Mouse (Mus musculus) 3T3-L1 (cell line): Measurements from ENCODE around the gene Stra6l.

ENCODE experiments used
- DNase-seq: peaks from one replicate; pipeline ENCODE4 v3.0.0-alpha.2; 2015; ENCODE audit warnings: low read depth, low spot score

Stra6l gene

DNA sequence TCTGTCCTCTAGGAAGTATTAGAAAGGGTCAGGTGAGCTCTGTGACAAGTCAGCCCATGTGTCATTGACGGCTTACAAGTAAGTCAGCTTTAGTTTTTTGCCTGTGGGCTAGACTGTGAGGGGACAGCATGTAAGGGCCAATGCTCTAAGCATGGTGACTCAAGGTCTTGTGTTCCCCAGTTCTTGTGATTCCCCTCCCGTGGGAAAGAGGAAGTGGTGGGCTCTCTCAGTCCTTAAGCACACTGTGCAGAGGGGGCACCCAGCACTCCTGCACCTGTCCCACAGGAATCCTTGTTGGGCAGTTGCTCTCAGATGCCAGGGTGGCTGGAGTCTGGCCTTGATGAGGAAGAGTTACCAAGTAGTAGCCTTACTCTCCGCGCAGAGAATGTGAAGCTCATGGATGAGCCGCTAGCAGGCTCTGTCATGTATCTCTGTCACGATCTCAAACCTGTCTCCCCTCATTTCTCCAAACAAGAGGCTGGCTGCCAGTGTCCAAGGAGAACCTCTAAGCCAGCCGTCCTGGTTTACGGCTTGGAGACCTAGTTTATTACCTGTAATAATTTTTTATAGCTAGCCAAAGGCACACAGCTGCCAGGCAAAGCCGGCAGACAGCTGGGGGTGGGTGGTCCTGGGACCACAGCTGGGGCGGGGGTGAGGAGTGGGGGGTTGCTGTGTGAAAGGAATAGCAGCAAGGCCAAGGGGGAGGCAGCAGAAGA is at the start of gene Stra6l:
TSS of gene Stra6l (plus strand) at position 556 of the 716 bp plus-strand sequence.
- DNase-seq = no peak

DNA sequence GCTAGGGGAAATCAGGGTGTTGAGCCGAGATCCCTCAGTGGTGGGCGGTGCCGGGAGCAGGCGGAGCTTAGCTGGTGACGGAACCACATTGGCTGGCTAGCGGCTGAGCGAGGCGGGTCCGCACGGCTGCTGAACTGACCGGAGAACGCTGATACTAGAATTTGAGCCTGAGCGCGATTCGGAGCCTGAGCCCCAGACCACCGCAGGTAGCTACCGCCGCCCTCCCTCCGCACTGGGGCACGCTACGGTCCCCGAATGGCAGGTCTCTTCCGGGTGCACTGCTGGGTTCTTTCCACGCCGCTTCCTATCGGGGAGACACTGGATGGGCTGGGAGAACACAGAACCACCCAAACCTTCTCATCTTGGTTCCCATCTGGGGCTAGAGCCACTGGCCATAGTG is 49.5 kb upstream of the Stra6l start, which contains the start of gene Aldh1b1:
TSS of gene Aldh1b1 (plus strand) at position 59 of the 400 bp plus-strand sequence.
- DNase-seq = no peak

DNA sequence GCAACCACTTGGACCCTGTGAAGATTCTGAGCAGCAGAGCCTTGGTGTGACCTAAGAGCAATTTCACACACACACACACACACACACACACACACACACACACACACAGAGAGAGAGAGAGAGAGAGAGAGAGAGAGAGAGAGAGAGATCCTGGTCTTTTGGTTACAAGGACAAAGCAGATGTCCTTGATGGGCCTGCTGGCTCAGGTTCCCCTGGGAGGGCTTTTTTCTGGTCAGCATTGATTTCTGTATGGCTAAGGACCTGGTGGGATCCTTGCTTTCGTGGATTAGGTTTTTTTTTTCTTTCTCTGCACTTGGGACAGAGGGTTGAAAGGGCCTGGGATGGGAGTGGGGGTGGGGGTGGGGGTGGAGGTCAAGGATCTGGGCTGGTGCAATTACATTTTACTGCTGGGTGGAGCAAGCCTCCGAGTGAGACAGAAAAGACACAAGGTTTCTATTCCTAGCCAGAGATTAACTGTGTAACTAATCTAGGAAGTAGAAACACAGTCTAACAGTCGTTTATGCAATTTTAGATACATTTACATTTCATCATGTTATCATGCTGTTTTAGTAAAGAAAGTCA is 48.4 kb upstream of the Stra6l start:
- no peak for DNase-seq

DNA sequence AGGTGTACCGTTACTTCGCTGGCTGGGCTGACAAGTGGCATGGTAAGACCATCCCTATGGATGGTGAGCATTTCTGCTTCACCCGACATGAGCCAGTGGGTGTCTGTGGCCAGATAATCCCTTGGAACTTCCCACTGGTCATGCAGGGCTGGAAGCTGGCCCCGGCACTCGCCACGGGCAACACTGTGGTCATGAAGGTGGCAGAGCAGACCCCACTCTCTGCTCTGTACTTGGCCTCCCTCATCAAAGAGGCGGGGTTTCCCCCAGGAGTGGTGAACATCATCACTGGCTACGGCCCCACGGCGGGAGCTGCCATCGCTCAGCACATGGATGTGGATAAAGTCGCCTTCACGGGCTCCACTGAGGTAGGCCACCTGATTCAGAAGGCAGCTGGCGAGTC is 45.6 kb upstream of the Stra6l start:
- no peak for DNase-seq

DNA sequence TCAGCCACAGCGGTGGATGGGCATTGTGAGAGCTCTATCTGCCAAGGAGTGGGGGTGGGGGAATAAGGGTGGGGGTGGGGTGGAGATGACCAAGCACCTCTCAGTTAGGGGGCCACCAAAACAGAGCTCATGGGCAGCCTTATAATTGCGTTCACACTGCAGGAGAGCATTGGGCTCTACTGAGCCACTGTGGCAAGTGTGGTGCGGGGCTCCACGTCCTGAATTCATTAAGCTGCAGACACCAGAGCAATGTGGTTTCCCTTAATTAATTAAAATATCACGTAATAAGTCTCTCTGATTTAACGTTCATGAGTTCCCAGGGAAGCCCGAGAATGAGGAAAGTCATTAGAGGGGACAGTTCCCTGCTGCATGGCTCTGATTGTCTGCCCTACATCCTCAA is 40.4 kb upstream of the Stra6l start:
- DNase-seq = no peak

DNA sequence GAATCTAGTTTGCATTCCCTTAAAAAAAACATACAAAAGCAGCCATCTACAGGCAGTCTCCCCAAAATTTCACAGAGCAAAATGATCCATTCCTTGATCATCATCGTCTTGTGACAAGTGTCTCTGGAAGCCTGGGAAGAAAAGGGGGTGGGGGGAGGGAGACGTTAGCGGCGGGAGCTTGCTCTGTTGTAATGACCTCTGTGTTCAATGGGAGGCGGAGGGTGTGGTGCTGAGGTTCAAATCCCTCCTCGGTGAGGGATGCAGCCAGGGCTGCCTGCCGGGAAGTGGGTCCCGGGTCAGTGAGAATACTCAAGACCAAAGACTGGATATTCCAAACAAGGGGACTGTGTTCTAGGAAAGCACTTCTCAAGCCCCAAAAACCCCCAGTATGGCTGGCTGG is 37.2 kb upstream of the Stra6l start:
- no peak for DNase-seq

DNA sequence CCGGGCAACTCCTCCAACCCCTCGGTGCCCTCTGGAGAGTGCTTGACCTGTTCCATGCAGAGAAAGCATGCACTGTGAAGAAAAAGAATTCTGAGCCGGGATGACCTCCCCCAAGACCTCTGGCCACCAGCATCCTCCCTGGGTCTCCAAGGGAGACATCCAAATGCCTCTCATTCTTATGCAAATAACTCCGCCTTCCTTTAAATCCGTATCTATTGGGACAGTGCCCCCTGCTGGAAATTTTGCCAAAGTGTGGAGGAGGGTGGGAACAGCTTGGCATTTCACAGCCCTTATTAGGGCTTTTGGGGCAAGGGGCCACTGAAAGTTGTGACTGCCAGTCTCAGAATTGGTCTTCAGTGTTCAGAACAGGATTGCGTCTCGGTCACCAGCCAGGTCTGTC is 32.9 kb upstream of the Stra6l start:
- peak; percentile 20 for DNase-seq

DNA sequence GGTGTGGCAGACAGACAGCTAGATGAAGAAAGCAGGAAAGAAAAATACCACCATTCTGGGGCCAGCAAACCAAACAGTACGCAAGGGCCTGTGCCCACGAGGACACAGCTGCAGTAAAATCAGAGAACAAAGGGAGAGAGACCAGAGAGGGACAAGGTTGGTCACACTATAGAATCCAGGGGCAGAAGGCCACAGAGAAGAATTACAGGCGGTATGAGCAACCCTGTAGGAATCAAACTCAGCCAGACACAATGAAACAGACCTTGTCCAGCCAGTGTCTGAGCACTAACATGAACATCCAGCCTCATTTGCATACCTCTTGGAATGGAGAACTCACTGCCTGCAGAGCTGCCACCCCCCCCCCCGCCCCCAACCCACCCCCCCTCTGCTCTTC is 29.7 kb upstream of the Stra6l start:
- DNase-seq = no peak

DNA sequence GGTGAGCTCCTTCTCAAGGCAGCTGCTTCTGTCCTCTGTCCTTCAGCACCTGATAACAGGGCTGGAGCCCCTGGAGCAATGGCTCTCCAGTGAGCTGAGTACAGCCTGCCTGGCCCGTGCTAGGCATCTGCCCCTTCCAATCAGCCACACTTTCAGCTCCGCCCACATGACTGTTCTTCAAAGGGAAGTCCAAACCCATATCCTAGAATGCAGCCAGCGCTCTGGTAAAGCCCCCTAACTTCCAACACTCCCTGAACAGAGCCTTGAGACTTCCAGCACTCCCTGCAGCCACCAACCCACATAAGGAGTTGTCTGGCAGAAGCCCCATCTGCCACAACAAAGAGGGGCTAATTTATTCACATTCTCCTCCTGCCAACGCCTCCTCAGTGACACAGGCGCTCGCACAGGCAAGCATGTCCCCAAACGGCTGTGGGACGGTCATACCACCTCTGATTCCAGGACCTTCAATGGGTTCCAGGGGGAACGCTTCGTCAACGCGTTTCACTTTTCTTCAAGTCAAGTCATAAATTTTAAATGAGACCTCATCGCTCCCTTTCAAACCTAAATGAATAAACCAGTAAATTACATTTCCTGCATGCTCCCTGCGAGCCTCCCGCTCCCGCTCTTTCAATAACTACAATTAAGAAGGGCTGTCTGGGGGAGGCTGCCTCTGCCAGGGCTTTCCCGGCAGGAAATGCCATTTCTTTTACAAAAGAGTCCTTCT is 29.1 kb upstream of the Stra6l start:
- DNase-seq = no peak

DNA sequence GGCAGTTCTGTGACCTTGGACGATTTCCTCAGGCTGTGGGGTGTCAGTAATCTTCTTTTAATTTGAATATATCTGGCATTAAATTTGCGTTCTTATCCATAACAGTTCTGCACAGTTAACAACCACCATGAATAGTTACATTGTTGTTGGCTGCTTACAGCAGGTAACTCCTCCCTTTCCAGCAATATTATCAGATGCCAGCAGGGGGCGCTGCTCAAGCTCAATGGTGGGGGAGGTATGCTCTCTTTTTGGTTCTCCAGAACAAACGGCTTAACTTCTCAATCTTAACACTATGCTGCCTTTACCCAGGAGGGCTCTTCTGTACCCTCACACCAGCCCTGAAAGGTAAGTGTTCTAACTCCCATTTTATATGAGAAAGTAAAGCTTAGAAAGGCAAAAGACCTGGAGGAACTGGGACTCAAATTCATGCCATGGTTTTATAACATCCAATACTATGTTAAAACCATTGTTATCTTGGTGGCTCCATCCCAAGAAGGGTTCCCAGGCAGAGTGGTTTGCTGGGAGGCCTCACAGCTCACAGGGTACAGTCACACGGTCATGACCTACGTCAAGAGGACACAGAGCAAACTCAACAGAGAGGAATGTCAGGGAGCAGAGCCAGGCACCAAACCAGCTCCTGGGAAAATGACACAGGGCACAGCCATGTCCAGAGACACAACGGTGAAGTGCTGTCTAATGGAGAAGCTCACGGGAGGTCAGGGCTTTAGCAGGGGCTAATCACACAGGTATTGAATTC is 28.2 kb upstream of the Stra6l start:
- DNase-seq = peak; percentile 64

DNA sequence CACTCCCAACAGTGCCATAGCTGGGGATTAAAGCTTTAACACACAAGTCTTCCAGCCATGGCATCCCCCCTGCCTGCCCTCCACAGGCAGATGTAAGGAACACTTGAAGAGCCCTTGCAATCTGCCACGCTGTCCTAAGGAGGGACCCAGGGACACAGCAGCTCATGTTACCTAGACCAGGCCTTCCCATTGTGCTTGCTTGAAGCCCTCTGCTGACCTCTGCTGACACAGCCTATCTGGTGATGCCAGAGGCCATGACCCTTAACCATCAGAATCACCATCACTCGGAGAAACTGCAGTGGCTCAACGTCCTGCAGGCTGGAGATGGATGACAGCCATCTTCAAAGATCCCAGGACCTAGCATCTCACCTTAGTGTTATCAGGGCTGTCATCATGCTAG is 26.5 kb upstream of the Stra6l start:
- DNase-seq = no peak

DNA sequence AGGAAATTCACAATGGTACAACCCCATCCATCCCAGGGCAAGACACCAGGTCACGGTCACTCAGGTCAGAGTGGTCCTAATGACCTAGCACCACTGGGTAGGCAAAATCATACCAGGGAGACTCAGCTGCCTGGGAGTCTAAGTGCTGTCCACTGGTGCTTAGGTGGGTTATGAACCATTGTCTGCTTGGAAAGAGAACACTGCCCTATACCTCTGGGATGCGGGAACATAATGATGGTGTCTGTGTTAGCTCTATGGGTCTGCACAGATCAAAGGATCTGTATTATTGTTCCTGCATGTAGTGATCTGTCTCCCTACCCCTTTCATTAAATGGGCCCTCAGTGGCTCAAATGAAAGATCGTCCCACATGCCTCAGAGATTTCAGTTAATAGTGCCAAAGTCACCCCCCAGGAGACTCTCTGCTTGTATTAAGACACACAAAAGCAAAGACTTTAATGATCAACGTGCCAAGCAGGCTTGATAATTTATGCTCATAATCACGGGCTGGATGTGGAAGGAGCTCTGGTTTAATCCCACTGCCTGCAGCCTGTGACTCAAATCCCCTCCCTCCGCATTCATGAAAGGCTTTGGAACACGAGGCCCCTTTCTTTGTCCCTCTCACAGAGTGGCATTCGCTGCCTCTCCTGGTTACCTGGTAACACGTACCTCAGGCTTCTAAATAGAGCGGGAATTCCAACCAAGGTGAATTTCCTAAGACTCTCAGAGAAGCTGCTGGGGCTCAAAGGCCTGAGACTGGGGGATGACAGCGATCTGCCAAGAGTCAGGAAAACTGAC is 25.5 kb upstream of the Stra6l start:
- no peak for DNase-seq

DNA sequence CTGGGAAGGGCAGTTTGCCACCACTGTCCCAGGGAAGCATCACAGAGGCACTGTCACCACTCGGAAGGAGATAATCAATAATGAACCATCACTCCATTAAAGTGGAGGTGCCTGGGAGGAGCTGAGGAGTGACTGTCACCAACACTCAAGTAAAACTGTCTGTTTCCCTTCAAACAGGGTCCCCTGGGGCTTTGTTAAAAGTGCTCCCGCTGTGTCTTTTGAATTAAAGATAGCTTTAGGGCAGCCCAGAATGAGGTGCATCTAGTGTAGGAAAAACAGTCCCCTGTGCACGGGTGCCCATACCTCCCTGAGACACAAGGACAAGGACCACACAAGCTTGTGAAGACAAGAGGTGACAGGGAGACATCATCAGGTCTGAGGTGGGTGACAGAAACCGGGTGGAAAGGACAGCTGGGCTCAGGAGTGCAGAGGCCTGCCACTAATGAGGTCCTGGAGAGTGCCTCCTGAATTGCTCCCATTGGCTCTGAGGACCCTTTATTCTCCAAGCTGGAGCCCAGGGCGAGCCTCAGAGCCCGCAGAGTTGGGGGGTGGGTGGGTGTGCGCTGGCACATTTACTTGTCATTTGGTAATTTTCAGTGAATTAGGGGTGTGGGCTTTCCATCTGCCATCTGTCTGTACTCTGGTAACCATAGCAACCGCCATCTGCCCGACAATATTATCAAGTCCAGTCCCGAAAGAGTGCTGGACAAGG is 24.3 kb upstream of the Stra6l start:
- no peak for DNase-seq

DNA sequence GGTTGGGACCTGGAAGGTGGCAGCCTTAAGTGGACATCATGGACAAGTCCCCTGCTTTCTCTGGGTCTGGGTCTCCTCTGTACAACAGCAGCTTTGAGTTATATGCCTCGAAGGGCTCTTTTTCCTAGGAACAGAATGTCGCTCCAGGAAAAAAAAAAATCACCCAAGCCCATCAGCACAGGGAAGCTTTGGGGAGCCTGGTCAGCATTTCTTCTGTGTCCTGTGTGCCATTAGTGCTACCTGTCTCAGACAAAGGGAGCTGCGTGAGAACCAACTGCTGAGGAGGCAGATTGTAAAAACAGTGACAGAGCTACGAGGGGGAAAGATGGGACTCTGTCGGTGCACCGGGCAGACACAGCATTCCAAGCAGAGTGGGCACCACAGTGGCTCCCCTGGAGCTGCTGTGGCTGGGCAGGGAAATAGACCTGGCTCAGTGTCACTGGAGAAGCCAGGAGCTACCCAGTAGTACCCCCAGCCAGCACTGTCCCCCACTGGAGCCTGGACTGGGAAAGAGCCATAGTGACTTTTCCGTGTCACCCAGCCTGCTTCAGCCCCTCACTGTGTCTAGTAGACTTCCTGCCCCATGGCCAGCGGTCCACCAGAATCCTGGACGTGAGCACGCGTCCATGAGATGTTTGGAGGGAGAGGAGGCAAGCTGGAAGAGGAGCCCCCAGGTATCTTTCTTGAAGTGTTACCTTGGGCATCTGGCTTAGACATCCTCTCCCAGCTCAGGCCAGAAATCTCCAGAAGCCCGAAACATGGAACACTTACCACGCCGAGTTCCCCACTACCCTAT is 23.5 kb upstream of the Stra6l start:
- DNase-seq = no peak

DNA sequence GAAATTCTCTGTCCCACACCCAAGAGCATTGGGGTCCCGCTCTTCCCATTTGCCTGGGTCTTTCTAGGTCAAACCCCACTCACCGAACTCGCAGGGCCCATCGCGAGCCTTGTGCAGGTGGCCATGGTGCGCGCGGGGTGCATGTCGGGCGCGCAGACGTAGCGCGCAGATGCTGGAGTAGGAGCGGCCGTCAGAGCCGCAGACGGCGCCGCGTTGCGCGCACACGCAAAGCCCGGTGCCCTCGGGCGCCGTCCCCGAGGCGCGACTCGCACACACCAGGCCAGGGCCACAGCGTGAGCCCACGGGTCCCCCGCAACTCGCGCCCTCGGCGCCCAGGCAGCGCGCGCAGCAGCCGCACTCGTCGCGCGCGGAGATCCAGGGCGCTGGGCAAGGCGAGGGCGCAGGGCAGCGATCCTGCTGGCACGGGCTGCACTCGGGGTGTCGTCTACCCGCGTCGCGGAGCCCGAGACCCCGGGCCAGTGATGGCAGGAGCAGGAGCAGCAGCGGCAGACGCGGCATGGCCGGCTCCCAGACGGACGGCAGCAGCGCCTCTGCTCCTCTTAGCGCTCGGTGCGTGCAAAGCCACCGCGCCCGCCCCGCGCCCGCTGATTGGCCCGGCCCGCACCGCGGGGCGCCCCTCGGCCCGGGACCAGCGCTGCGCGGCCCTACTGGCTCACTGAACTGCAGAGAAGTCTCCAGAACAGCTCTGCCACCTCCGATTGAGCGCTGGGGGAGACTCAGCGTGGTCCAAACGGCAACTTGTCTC is 22.0 kb upstream of the Stra6l start, which contains the start of gene Igfbpl1:
TSS of gene Igfbpl1 (minus strand) at position 649 of the 766 bp plus-strand sequence.
- no peak for DNase-seq

DNA sequence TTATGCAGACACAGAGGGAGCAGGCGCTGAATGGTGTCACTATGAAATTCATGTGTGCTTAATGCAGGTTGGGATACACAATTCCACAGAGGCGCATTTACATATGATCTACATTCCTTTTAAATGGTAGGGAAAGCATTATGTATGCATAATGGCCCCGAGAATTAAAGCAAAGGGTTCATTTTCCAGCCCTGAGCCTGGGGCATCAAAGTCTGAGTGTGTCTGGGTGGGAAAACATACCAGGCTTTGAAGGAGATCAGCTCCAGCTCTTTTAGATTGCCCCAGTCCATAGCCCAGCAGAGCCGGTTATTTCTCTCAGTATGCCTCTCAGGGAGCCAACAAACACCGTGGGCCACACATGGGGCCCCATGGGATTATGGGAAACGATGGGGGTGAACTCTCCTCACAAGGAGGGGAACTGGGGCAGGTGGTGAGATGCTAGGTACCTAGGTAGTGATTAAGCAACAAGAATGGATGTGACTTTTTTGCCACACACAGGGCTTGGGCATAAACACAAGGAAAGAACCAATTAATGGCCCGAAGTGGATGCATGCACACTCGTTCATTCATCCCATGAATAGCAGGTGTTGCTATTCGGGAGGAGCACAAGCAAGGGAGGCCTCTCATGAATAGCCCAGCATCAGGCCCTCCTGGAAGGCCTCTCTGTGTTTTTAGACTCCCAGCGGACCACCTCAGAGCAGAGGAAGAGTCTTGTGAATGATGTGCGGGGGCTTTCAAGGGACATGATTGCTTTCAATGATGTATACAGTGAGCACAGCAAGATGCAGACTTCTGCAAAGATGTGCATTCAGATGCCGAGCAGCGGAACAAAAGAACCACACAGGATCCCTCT is 18.3 kb upstream of the Stra6l start:
- no peak for DNase-seq

DNA sequence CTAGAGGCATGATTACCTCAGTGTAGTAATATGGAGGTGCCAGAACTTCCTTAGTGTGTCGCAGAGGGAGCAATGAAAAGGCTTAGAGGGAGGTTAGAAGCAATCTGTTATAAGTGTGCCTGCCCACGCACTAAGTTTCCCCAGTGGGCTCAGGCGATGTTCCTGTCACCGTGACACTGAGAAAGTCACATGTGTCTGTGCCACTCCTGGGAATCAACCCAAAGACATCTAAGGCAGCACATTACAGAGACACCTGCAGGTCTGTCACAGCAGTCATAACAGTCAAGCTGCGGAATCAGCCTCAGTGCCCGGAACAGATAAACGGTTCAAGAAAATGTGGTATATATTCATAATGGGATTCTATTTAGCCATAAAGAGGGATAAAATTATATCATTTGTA is 16.5 kb upstream of the Stra6l start:
- DNase-seq = no peak

DNA sequence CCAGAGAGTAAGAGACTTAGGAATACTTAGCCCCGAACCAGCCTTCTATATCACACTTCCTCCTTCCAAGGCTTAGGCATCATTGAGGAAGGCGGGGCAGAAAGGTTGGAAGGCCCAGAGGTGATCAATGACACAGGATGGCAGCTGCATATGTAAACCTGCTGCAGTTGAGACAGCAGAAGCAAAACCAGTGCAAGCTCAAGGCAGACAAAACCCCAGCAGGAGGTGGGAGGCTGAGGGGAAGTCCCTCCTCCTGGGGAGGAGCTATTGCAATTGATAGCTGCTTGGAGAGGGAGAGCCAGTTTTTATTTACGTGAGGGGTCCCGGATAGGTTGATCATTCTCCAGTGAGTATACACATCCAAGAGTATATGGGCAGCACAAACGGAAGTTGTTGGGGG is 15.0 kb upstream of the Stra6l start:
- no peak for DNase-seq
